Mouse (Mus musculus) mesoderm, embryonic 11.5 days (tissue): ENCODE results near the gene Srsy.
"Not testable (repeated sequence)": the region's sequence is repeated elsewhere in the genome, so short reads cannot be mapped to it uniquely, and the experiment has no call there.

Experiments
- DNase-seq: peaks from one replicate; pipeline ENCODE4 v3.0.0-alpha.2; 2012; ENCODE audit warnings: low read depth, low spot score

The Srsy gene

GRCm38 (mm10) chrY:17937230-17937629 lies at the start of gene Srsy:
Gene Srsy (minus strand): TSS chrY:17937330.
- DNase-seq, result not testable (repeated sequence)
